Mouse (Mus musculus) thymus, adult 2 months (tissue): ENCODE measurements around the gene Gm49405.

Experiments
- CTCF ChIP-seq: fragments of 200-500 bp; IDR thresholded peaks from 2 replicates; pipeline ENCODE4 v1.5.1; 2012; ENCODE audit warnings: mild to moderate bottlenecking, control low read depth, low read length, moderate library complexity, borderline replicate concordance; ENCODE audit not compliant: control insufficient read depth, poor library complexity, insufficient read depth; ENCODE audit errors: extremely low read depth
- POLR2A ChIP-seq: fragments of 200-500 bp; IDR thresholded peaks from 2 replicates; pipeline ENCODE4 v1.6.1; 2012; ENCODE audit warnings: mild to moderate bottlenecking, low read length, control low read depth, moderate library complexity; ENCODE audit not compliant: control insufficient read depth, poor library complexity, insufficient read depth; ENCODE audit errors: extremely low read depth

DNA sequence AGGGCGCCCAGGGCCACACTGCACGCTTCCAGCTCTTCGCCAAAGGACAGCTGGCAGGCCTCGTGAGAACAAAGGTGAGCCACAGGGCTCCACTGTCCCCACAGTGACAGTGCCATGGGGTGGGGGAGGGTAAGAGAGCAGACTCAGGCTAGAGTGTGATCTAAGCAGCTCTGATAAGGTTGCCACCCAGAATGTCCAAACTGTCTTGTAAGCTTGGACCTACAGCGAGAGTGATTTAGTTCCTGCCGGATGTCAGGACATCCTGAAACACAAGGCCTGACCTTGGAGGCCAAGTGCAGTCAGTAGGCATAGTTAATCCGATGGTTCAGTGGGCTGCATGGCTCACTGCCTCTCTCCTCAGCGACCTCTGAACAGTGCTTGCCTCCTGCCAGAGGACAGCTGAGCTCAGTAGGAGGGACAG, 15.2 kb upstream of the Gm49405 start:
- TF ChIP-seq CTCF (no peak), POLR2A (no peak)
